Mouse (Mus musculus) midbrain, embryonic 11.5 days (tissue): Measurements from ENCODE around the gene Kcnh6. TPM values are rescaled to one million over a fixed set of nuclear protein-coding genes. Genes with fewer than 3 reads are reported as not detected.
"Not testable (repeated sequence)": the region's sequence is repeated elsewhere in the genome, so short reads cannot be mapped to it uniquely, and the experiment has no call there.

Source experiments
- ATAC-seq: fragments of 200-750 bp; cut with Nextera tagmentation; 2 replicates; pipeline ENCODE4 v1.8.0; 2017; ENCODE audit warnings: moderate TSS enrichment, moderate library complexity; ENCODE audit not compliant: low FRiP score
- DNase-seq: peaks from one replicate; pipeline ENCODE4 v3.0.0; 2015; ENCODE audit warnings: low spot score; ENCODE audit errors: missing footprints
- H3K27ac ChIP-seq: fragments of 300-500 bp; sonication (generic); 2 replicates; pipeline ENCODE4 v1.5.1; 2014; ENCODE audit warnings: low read depth, low read length
- H3K27me3 ChIP-seq: fragments of 300-500 bp; sonication (generic); 2 replicates; pipeline ENCODE4 v1.6.1; 2014; ENCODE audit warnings: mild to moderate bottlenecking, low read length, moderate library complexity, mixed read lengths; ENCODE audit not compliant: control insufficient read depth, insufficient read depth
- H3K36me3 ChIP-seq: fragments of 300-500 bp; sonication (generic); 2 replicates; pipeline ENCODE4 v1.6.1; 2014; ENCODE audit warnings: mild to moderate bottlenecking, low read length, moderate library complexity, mixed read lengths; ENCODE audit not compliant: control insufficient read depth, insufficient read depth
- H3K4me1 ChIP-seq: fragments of 300-500 bp; sonication (generic); 2 replicates; pipeline ENCODE4 v1.6.1; 2014; ENCODE audit warnings: low read length; ENCODE audit not compliant: control insufficient read depth, insufficient read depth
- H3K4me2 ChIP-seq: fragments of 300-500 bp; sonication (generic); 2 replicates; pipeline ENCODE4 v1.6.1; 2014; ENCODE audit warnings: mild to moderate bottlenecking, moderate library complexity
- H3K4me3 ChIP-seq: fragments of 300-500 bp; sonication (generic); 2 replicates; pipeline ENCODE4 v1.5.1; 2014; ENCODE audit warnings: low read depth, low read length
- H3K9ac ChIP-seq: fragments of 300-500 bp; sonication (generic); 2 replicates; pipeline ENCODE4 v1.6.1; 2014; ENCODE audit warnings: low read length
- H3K9me3 ChIP-seq: fragments of 300-500 bp; sonication (generic); 2 replicates; pipeline ENCODE4 v1.6.1; 2016; ENCODE audit warnings: low read length; ENCODE audit not compliant: control insufficient read depth
- WGBS: fragments of 180-500 bp; shearing (Covaris S2); extraction: QIAGEN DNeasy Blood & Tissue Kit; methylation state at CpG from one replicate; pipeline ENCODE4 v1.1.7; 2014; 5-methylcytosine and 5-hydroxymethylcytosine counted together
- polyA plus RNA-seq: library from polyadenylated mRNA; unstranded; fragments of >200 nt; fragmentation: Nextera tagmentation; extraction: Ambion mirVana; gene quantifications from 2 replicates; pipeline ENCODE4 v1.2.1, GENCODE M21; 2014

Gene Kcnh6
- polyA plus RNA-seq, 1 experiment from 2014 or later: 0.29 TPM

DNA sequence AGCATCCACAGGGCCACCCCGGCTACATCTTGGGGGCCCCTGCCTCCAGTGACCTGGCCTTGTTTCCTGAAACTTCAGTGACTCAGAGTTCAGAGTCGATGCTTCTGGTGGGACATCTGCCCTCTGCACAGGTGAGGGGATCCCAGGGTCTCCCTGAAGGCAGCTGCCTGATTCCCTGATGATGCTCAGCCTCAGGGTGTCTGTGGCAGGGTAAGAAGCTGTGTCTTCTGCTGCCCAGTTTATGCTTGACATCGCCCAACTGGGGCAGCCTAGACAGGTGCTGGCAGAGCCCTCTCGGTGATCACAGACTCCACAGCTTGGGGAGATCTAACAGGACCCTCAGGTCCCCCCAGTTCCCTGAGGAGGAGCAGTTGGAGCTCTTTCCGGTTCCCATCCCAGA lies 19.7 kb downstream of the Kcnh6 start:
- Histone ChIP-seq H3K4me2 (no peak overlapping the region), H3K9me3 (no peaks in the 10 kb centered on the region), H3K27me3 (no peaks in the 10 kb centered on the region), H3K4me3 (no peak overlapping the region), H3K36me3 (no peaks in the 10 kb centered on the region), H3K9ac (no peak overlapping the region), H3K27ac (no peak overlapping the region), H3K4me1 (no peaks in the 10 kb centered on the region)
- ATAC-seq (no peak), DNase-seq (no peak)
- 89% methylated on average over 5 of the region's 5 CpGs for WGBS

DNA sequence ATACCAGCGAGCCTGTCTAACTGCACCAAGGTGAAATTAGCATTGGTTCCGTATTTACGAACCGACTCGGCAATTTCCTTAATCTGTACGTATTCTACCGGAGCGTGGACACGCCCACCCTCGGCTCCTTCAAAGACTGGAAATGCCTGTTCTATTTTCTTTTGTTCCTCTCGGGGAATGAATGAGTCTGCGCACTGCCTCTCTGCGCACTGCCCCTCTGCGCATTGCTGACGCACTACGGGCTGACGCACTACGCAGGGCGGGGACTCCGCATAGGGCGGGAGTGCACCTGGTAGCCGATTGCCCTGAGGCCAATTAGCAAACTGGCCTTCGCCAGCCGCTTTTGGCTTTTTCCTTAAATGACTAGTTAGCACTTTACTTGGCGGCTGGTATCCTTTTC lies 24.1 kb downstream of the Kcnh6 start:
- not testable (repeated sequence) for H3K4me2 ChIP-seq, DNase-seq, H3K9ac ChIP-seq, ATAC-seq, H3K9me3 ChIP-seq, H3K27ac ChIP-seq, H3K27me3 ChIP-seq, H3K4me1 ChIP-seq, H3K36me3 ChIP-seq
- 17% methylated on average over 3 of the region's 25 CpGs for WGBS
- H3K4me3 ChIP-seq: peak overlapping the region; percentile 25; the same call in 1 of the 2 replicates

DNA sequence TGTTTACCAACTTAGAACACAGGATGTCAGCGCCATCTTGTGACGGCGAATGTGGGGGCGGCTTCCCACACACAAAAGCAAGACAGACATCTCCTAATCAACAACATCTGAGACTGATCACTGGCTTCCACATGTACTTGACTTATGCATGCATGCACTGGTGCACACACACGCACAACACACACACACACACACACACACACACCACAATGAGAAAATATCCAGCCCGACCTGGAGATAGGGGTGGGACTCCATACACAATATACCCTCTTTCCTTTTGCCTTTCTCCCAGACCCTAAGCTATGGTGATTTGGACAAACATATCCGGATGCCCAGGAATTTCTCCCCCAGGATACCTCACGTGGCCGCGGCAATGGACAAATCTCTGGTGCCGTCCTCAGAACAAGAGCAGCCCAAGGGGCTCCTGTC lies 25.6 kb downstream of the Kcnh6 start:
- WGBS: 45% methylated on average over 11 of the region's 11 CpGs
- H3K4me2 ChIP-seq: peak overlapping the region; percentile 34
- H3K27ac ChIP-seq: 0 out of 2 replicates have a peak overlapping the region, but pooled peaks have one; percentile 5
- H3K9ac ChIP-seq: peak overlapping the region; percentile 21; the same call in 1 of the 2 replicates
- DNase-seq (peak; percentile 88), ATAC-seq (peak; percentile 27; the same call in 1 of the 2 replicates)
- H3K4me1 ChIP-seq: peaks cover 11% of the 10 kb centered on the region
- H3K9me3 ChIP-seq: no peaks in the 10 kb centered on the region
- H3K27me3 ChIP-seq: no peaks in the 10 kb centered on the region
- no peaks in the 10 kb centered on the region for H3K36me3 ChIP-seq
- H3K4me3 ChIP-seq: no peak overlapping the region

DNA sequence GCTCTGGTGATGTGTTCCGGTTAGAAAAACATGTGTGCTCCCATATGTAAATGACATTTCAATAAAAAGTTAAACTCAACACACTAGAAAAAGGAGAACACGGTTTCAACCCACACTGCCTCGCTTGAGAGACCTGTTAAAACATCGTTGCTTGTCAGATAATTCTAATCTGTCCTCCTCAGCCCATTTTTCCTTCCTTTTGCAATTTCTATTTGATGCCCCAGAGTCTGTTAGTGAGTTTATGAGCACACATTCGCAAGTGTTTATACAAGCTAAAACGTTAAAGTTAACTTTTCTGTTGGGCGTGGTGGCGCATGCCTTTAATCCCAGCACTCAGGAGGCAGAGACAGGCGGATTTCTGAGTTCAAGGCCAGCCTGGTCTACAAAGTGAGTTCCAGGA lies 27.1 kb downstream of the Kcnh6 start:
- 89% methylated on average over 9 of the region's 9 CpGs for WGBS
- Histone ChIP-seq H3K27me3 (no peaks in the 10 kb centered on the region), H3K36me3 (no peaks in the 10 kb centered on the region), H3K4me2 (no peak overlapping the region), H3K27ac (no peak overlapping the region), H3K9me3 (no peaks in the 10 kb centered on the region), H3K9ac (no peak overlapping the region), H3K4me1 (peaks cover 13% of the 10 kb centered on the region), H3K4me3 (no peak overlapping the region)
- DNase-seq: no peak
- ATAC-seq: no peak

DNA sequence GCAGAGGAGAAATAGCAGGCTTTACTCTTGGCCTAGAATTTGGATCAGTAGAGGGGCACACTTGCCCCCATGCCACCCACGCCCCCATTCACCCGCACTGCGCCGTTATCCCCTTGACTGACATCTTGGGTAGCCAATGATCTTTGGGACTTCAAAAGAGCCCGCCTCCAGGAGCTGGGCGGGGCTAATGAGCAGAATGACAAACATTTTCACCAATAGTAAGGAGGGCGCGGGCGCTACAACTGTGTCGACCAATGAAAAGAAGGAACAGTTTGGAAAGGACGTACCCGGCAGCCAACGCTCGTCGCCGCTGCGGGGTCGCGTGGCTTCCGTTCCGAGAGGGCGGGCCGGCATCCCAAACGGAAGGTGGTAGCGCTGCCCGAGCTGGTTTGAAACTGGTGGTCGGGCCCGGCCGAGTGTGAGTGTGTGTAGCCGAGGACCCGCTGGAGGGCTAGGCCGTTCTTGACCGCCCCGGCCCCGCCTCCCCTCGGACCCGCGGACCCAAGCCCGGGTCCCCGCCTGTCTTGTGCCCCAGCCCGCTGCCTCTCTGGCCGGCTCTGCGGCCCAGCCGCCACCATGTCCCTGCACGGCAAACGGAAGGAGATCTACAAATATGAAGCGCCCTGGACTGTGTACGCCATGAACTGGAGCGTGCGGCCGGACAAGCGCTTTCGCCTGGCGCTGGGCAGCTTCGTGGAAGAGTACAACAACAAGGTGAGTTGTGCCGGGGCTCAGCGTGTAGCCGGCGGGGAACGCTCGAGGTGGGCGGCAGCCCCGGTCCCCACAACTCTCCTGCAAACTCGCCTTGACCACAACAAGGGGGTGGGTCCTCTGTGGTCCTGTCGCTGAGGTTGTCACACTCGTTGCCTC lies 28.9 kb downstream of the Kcnh6 start, which contains the start of gene Dcaf7:
Gene Dcaf7 (plus strand): TSS at position 325 of the 870 bp plus-strand sequence.
- DNase-seq (peak; percentile 100), ATAC-seq (peak; percentile 99)
- H3K4me1 ChIP-seq: peaks cover 13% of the 10 kb centered on the region
- peak within 1 kb of the TSS; percentile 98 for H3K4me3 ChIP-seq
- H3K36me3 ChIP-seq: no peaks in the 10 kb centered on the region
- WGBS: under 1% methylated on average over 64 of the region's 66 CpGs
- peak within 1 kb of the TSS; percentile 87 for H3K4me2 ChIP-seq
- peak within 1 kb of the TSS; percentile 90 for H3K9ac ChIP-seq
- H3K27ac ChIP-seq: peak within 1 kb of the TSS; percentile 84
- no peaks in the 10 kb centered on the region for H3K27me3 ChIP-seq
- no peaks in the 10 kb centered on the region for H3K9me3 ChIP-seq

- DNase-seq (peak; percentile 95), ATAC-seq (no peak)
- peak overlapping the region; percentile 90 for H3K9ac ChIP-seq
- H3K4me3 ChIP-seq: peak overlapping the region; percentile 98
- peak overlapping the region; percentile 87 for H3K4me2 ChIP-seq
- peak overlapping the region; percentile 84 for H3K27ac ChIP-seq
- H3K9me3 ChIP-seq: no peaks in the 10 kb centered on the region
- no peaks in the 10 kb centered on the region for H3K27me3 ChIP-seq
- H3K36me3 ChIP-seq: no peaks in the 10 kb centered on the region
- peaks cover 13% of the 10 kb centered on the region for H3K4me1 ChIP-seq
- under 1% methylated on average over 13 of the region's 13 CpGs for WGBS
Measured at GRCm38 (mm10) chr11:106037418-106037751, 29.5 kb downstream of the Kcnh6 start.

- H3K27ac ChIP-seq: no peak overlapping the region
- DNase-seq: no peak
- no peaks in the 10 kb centered on the region for H3K27me3 ChIP-seq
- no peak for ATAC-seq
- no peaks in the 10 kb centered on the region for H3K4me1 ChIP-seq
- no peak overlapping the region for H3K4me2 ChIP-seq
- H3K36me3 ChIP-seq: peaks cover 6% of the 10 kb centered on the region
- no peak overlapping the region for H3K4me3 ChIP-seq
- no peaks in the 10 kb centered on the region for H3K9me3 ChIP-seq
- no peak overlapping the region for H3K9ac ChIP-seq
Measured at GRCm38 (mm10) chr11:106044349-106044748, 36.4 kb downstream of the Kcnh6 start.

DNA sequence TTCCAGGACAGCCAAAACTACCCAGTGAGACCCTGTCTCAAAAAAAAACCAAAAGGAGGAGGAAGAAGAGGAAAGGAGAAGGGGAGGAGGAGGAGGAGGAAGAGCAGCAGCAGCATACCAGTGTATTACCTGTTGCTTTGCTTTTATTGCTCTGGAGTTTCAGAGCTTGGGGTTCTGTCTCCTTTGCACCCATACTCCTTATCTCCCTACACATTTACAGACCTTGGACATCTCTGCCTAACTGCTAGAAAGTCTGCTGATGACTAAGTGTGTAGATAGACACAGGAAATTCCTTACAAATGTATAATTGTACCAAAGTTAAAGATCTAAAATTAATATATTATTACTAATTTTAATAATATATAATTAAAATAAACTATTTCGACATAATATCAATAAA lies 37.3 kb downstream of the Kcnh6 start:
- Histone ChIP-seq H3K36me3 (peaks cover 6% of the 10 kb centered on the region), H3K27me3 (no peaks in the 10 kb centered on the region), H3K4me2 (no peak overlapping the region), H3K27ac (no peak overlapping the region), H3K9me3 (no peaks in the 10 kb centered on the region), H3K4me1 (no peaks in the 10 kb centered on the region), H3K9ac (no peak overlapping the region), H3K4me3 (no peak overlapping the region)
- DNase-seq (no peak), ATAC-seq (no peak)
- 98% methylated on average over 1 of the region's 1 CpGs for WGBS

DNA sequence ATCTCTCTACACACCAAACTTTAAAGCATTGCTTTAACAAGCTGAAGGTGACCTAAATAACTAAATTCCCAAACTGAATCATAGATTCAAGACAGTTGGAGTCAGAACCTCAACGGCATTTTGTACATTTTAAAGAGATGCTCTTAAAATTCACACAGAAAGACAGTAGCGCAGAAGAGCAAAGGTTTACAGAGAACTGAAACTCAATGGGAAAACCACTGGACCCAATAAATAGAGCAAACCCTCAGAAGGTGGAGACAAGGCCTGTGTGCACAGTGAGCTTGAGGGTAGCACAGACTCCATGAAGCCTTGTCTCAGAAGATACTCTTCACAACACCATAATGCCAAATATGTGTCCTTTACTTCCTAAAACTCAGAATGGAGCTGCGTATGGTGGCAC lies 37.9 kb downstream of the Kcnh6 start:
- Histone ChIP-seq H3K27me3 (no peaks in the 10 kb centered on the region), H3K9ac (no peak overlapping the region), H3K27ac (no peak overlapping the region), H3K4me3 (no peak overlapping the region), H3K4me1 (no peaks in the 10 kb centered on the region), H3K36me3 (peaks cover 6% of the 10 kb centered on the region), H3K4me2 (no peak overlapping the region), H3K9me3 (no peaks in the 10 kb centered on the region)
- ATAC-seq (no peak), DNase-seq (no peak)
- 97% methylated on average over 3 of the region's 3 CpGs for WGBS
